Mouse (Mus musculus): ENCODE data around the gene Slc22a3. TPM values are rescaled to one million over a fixed set of nuclear protein-coding genes. Genes with fewer than 3 reads are reported as not detected.

Slc22a3 gene
- polyA plus RNA-seq, 1 experiment from 2014 or later: not detected

- Histone ChIP-seq H3K4me1 (peaks cover 6% of the 10 kb centered on the region; the same call in 1 of the 2 replicates), H3K9me3 (replicated peaks) (no peaks in the 10 kb centered on the region), H3K36me3 (no peaks in the 10 kb centered on the region), H3K27me3 (ENCODE audit: low read depth, poor library complexity, severe bottlenecking) (no peaks in the 10 kb centered on the region), H3K27ac (no peak overlapping the region), H3K4me3 (no peak overlapping the region)
- 88% methylated on average over 2 of the region's 2 CpGs for WGBS
- DNase-seq (ENCODE audit: low spot score): no peak
These were observed 125.9 kb downstream of the Slc22a3 start for GRCm38 (mm10) chr17:12381579-12381978.

GRCm38 (mm10) chr17:12380287-12380686, 127.2 kb downstream of the Slc22a3 start:
- no peak for DNase-seq (ENCODE audit: low spot score)
- peaks cover under 1% of the 10 kb centered on the region; the same call in 1 of the 2 replicates for H3K4me1 ChIP-seq
- no peaks in the 10 kb centered on the region for H3K27me3 ChIP-seq (ENCODE audit: low read depth, poor library complexity, severe bottlenecking)
- H3K4me3 ChIP-seq: no peak overlapping the region
- 89% methylated on average over 4 of the region's 4 CpGs for WGBS
- H3K27ac ChIP-seq: no peak overlapping the region
- no peaks in the 10 kb centered on the region for H3K9me3 ChIP-seq (replicated peaks)
- H3K36me3 ChIP-seq: no peaks in the 10 kb centered on the region

GRCm38 (mm10) chr17:12377981-12378705, 129.4 kb downstream of the Slc22a3 start, which contains the start of gene Plg:
Plg (plus strand) TSS chr17:12378608.
- WGBS: 94% methylated on average over 11 of the region's 11 CpGs
- no peaks in the 10 kb centered on the region for H3K9me3 ChIP-seq (replicated peaks)

GRCm38 (mm10) chr17:12373601-12374144, 133.8 kb downstream of the Slc22a3 start:
- 77% methylated on average over 3 of the region's 3 CpGs for WGBS
- DNase-seq (ENCODE audit: low spot score): no peak
- no peak overlapping the region for H3K4me3 ChIP-seq

More at GRCm38 (mm10) chr17:12377981-12378705, 129.4 kb downstream of the Slc22a3 start, which contains the start of gene Plg:
- no peaks in the 10 kb centered on the region for H3K4me1 ChIP-seq
- no peak for DNase-seq (ENCODE audit: low spot score)
- no peaks in the 10 kb centered on the region for H3K27me3 ChIP-seq (ENCODE audit: low read depth, poor library complexity, severe bottlenecking)
- no peak within 1 kb of the TSS for H3K27ac ChIP-seq
- no peaks in the 10 kb centered on the region for H3K36me3 ChIP-seq
- H3K4me3 ChIP-seq: no peak within 1 kb of the TSS

GRCm38 (mm10) chr17:12372021-12372420, 135.5 kb downstream of the Slc22a3 start:
- Histone ChIP-seq H3K4me3 (no peak overlapping the region), H3K27ac (no peak overlapping the region), H3K9me3 (replicated peaks) (no peaks in the 10 kb centered on the region), H3K36me3 (no peaks in the 10 kb centered on the region), H3K27me3 (ENCODE audit: low read depth, poor library complexity, severe bottlenecking) (no peaks in the 10 kb centered on the region), H3K4me1 (peaks cover 16% of the 10 kb centered on the region; the same call in 1 of the 2 replicates)
- WGBS: 40% methylated on average over 4 of the region's 4 CpGs
- peak; percentile 81 for DNase-seq (ENCODE audit: low spot score)

More at GRCm38 (mm10) chr17:12373601-12374144, 133.8 kb downstream of the Slc22a3 start:
- Histone ChIP-seq H3K27ac (no peak overlapping the region), H3K27me3 (ENCODE audit: low read depth, poor library complexity, severe bottlenecking) (no peaks in the 10 kb centered on the region), H3K4me1 (0 out of 2 replicates have a peak, but pooled peaks cover 10% of the 10 kb centered on the region), H3K9me3 (replicated peaks) (no peaks in the 10 kb centered on the region), H3K36me3 (no peaks in the 10 kb centered on the region)

GRCm38 (mm10) chr17:12371310-12371925, 136.1 kb downstream of the Slc22a3 start:
- 40% methylated on average over 10 of the region's 10 CpGs for WGBS

GRCm38 (mm10) chr17:12370289-12370688, 137.2 kb downstream of the Slc22a3 start:
- DNase-seq (ENCODE audit: low spot score): no peak
- Histone ChIP-seq H3K27me3 (ENCODE audit: low read depth, poor library complexity, severe bottlenecking) (no peaks in the 10 kb centered on the region), H3K36me3 (no peaks in the 10 kb centered on the region), H3K4me1 (peaks cover 16% of the 10 kb centered on the region; the same call in 1 of the 2 replicates), H3K9me3 (replicated peaks) (no peaks in the 10 kb centered on the region), H3K27ac (no peak overlapping the region), H3K4me3 (no peak overlapping the region)
- WGBS: 85% methylated on average over 4 of the region's 4 CpGs

More at GRCm38 (mm10) chr17:12371310-12371925, 136.1 kb downstream of the Slc22a3 start:
- no peaks in the 10 kb centered on the region for H3K9me3 ChIP-seq (replicated peaks)
- no peaks in the 10 kb centered on the region for H3K27me3 ChIP-seq (ENCODE audit: low read depth, poor library complexity, severe bottlenecking)
- DNase-seq (ENCODE audit: low spot score): peak; percentile 60
- H3K36me3 ChIP-seq: no peaks in the 10 kb centered on the region
- no peak overlapping the region for H3K4me3 ChIP-seq
- peaks cover 16% of the 10 kb centered on the region; the same call in 1 of the 2 replicates for H3K4me1 ChIP-seq
- no peak overlapping the region for H3K27ac ChIP-seq

- 61% methylated on average over 5 of the region's 5 CpGs for WGBS
- Histone ChIP-seq H3K27ac (no peak overlapping the region), H3K4me3 (no peak overlapping the region), H3K36me3 (no peaks in the 10 kb centered on the region), H3K9me3 (replicated peaks) (no peaks in the 10 kb centered on the region), H3K4me1 (peaks cover 16% of the 10 kb centered on the region; the same call in 1 of the 2 replicates), H3K27me3 (ENCODE audit: low read depth, poor library complexity, severe bottlenecking) (no peaks in the 10 kb centered on the region)
- DNase-seq (ENCODE audit: low spot score): no peak
These were observed 138.1 kb downstream of the Slc22a3 start for GRCm38 (mm10) chr17:12369393-12369792.

Other genes with a start within 250 kb of the Slc22a3 start
- 47.8 and 49.9 TPM in 2 replicates for gene Map3k4, start 188.9 kb downstream of the Slc22a3 start, polyA plus RNA-seq (2016; fragmentation: Nextera tagmentation; extraction: Ambion mirVana)
- 0.09 TPM in 1 of 2 replicates, not detected in the other for gene Plg, start 129.1 kb downstream of the Slc22a3 start, polyA plus RNA-seq (2016; fragmentation: Nextera tagmentation; extraction: Ambion mirVana)
- not detected in 2 replicates for gene Slc22a2, start 76.4 kb upstream of the Slc22a3 start, polyA plus RNA-seq (2016; fragmentation: Nextera tagmentation; extraction: Ambion mirVana)
- gene Slc22a1, start 168.1 kb upstream of the Slc22a3 start, polyA plus RNA-seq (2016; fragmentation: Nextera tagmentation; extraction: Ambion mirVana): not detected in 2 replicates

All from limb, embryonic 10.5 days (tissue).